Mouse (Mus musculus): ENCODE data around the gene Gm14496.
"Not testable (repeated sequence)": the region's sequence is repeated elsewhere in the genome, so short reads cannot be mapped to it uniquely, and the experiment has no call there.

Gene Gm14496

GRCm38 (mm10) chr2:181990829-181991228 lies at the start of gene Gm14496:
Gene Gm14496, plus strand, starts transcription at chr2:181991129.
- no peak for DNase-seq

DNA sequence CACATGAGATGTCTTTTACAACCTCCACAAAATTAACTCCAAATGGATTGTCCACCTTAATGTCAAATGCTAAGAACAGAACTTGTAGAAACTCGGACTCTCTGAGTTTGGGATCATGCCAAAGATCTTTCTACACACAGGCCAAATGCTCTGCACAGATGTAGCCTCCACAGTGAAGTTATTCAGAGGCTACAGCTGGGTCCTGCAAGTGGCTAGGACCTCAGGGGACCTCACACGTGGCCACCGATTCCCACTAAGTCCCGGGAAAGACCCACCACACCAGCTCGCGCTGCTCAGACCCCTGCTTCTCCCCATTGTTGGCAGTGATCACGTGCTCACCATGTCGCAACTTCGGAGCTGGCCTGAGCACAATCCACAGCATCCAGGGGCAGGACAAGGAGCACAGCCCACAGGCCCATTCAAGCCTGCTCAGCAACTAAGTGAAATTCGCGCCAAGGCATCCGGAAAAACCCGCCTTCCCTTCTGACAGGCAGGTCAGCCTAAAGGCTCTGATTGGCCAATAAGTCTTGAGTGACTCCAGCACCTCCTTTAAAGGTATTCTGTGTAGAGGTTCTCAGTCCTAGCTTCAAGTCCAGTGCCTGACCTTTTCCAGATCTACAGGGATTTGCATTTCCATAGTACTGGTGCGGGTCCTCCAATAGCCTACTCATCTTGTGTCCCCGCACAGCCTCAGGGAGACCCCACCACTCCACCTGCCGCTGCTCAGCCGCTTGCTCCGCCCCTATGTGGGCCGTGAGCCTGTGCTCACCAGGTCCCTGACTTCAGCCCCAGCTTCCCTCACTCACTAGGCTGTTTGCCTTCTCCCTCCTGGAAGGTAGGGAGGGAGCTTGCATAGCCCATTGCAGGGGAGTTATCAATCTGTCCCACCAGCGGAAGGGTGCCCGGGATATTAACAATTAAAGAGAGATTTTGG lies 37.9 kb upstream of the Gm14496 start:
- not testable (repeated sequence) for DNase-seq

- DNase-seq, result no peak
Observed at GRCm38 (mm10) chr2:181968395-181968794, 22.5 kb upstream of the Gm14496 start.

- no peak for DNase-seq
Observed at GRCm38 (mm10) chr2:181969187-181969586, 21.7 kb upstream of the Gm14496 start.

DNA sequence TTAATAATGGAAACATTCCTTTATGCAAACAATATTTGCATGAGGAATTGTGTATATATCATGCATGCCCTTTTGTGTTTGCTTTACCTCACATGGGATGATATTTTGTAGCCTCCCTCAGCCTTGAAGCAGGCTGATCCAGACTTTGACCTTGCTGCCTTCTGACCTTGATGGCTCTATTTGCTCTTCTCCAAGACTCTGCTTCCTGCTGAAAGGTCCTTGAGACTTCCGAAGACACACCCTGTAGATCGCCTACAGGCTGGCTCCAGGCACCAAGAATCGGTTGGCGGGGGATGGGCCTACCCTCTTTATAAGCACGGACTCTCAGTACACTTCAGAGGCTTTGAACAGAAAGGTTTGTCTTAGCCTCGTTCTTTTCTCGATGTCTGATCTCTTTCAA lies 9.0 kb upstream of the Gm14496 start:
- DNase-seq, result not testable (repeated sequence)

Data from B cell, adult 2 months (primary cell).